Mouse (Mus musculus) small intestine, adult 2 months (tissue): Measurements from ENCODE around the gene Dennd1b.

Experiments used
- CTCF ChIP-seq: fragments of 200-500 bp; IDR thresholded peaks from 2 replicates; pipeline ENCODE4 v1.5.1; 2012; ENCODE audit warnings: low read depth, mild to moderate bottlenecking, control low read depth, inconsistent platforms, low read length, moderate library complexity, mixed read lengths; ENCODE audit not compliant: insufficient replicate concordance, insufficient read length; ENCODE audit errors: extremely low read depth
- POLR2A ChIP-seq: fragments of 200-500 bp; IDR thresholded peaks from 2 replicates; pipeline ENCODE4 v1.6.1; 2012; ENCODE audit warnings: low read depth, mild to moderate bottlenecking, control low read depth, inconsistent platforms, low read length, moderate library complexity

DNA sequence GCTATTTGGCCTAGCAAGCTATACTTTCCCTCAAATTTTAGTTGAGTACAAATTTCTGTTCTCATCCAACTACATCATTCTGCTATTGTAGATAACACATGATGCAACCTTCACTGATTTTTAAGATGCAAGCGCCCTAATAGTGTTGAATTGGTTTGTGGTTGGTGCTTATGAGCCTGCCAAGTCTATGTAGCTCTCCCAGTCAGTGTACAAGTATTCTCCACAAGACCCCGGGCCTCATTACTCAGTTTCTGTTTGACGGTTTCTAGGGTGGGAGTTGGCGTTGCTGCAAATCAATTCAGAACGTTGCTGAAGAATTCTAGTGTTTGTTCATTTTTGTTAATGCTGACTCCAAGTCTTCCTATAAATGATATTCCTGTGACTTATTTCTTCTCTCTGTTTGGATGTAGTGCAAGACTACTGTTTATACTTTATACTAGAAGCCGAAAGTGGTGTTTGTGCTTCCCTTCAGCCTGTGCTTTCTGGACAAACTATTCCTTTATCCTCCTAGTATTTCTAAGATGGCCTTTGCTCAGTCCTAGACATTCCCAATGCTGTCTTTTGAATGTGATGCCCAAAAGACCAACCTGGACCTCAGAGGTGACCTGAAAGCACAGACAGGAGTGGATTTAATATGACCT is 261.2 kb downstream of the Dennd1b start:
- TF ChIP-seq POLR2A (no peak), CTCF (no peak)
